Mouse (Mus musculus) frontal cortex, postnatal 25 days (tissue): ENCODE results near the gene Otulinl.

ENCODE experiments used
- DNase-seq, 2 experiments: peaks; one replicate each; pipeline ENCODE4 v3.0.0; 2022; ENCODE audit warnings: low spot score in 2 of 2

Gene Otulinl

GRCm38 (mm10) chr15:27680997-27681396, 382 bp downstream of the Otulinl start:
- DNase-seq: no peak

DNA sequence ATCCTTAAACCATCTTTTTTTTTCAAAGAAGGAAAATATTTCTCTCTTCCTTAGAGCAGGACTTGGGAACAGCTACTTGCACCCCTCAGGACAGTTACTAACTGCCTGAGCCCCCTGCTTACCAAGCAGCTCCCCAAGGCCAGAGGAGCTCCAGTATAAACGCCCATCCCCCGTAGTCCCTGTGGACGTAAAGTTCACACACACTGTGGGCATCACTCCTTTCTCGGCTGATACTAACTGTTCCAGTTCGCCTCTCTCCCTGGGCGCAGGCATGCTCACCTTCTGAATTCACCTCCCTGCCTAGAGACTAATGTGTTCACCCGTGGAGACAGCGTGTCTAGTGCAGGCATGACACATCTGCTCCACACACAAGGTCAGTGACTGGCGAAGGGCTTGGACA, 2.9 kb downstream of the Otulinl start:
- DNase-seq: no peak

DNA sequence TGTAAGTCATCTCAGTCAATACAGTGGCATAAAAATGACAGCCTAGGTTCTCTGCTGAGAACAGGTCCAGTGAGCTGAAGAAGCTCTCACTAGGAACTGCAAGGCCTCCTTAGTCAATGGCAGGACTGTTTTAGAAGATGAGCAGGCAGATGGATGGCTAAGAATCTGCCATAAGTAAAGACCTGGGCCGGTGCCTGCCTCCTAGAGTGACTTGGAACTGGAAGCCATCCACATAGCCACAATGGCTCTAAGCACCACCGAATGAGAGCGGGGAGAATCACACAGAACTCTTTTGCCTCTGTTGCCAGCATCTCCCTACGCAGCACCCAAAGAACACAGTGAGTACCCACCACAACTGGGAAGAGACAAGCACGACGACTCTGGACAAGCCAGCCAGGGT, 3.6 kb downstream of the Otulinl start:
- no peak for DNase-seq

- no peak for DNase-seq
Measured at GRCm38 (mm10) chr15:27676211-27676610, 5.2 kb downstream of the Otulinl start.

- DNase-seq: no peak
Measured at GRCm38 (mm10) chr15:27675122-27675521, 6.3 kb downstream of the Otulinl start.

DNA sequence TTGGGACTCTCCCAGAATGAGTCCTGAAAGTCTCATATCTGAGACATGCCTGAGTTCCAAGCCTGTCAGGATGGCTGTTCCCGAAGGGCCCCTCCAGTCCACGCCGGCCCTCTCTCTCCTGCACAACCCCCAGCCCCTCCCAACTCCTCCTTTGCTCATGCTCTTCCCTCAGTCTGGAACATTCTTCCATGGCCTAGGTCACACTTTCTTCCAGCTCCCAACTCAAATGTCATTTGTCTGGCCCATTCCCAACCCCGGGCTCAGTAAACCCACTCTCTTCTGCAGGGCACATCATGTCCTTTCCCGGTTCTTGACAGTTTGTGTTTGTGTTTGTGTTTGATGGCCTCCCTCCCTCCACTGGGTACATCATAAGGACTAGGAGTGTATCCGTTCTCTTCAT, 7.3 kb downstream of the Otulinl start:
- DNase-seq: no peak

- no peak for DNase-seq
Measured at GRCm38 (mm10) chr15:27673151-27673550, 8.2 kb downstream of the Otulinl start.

DNA sequence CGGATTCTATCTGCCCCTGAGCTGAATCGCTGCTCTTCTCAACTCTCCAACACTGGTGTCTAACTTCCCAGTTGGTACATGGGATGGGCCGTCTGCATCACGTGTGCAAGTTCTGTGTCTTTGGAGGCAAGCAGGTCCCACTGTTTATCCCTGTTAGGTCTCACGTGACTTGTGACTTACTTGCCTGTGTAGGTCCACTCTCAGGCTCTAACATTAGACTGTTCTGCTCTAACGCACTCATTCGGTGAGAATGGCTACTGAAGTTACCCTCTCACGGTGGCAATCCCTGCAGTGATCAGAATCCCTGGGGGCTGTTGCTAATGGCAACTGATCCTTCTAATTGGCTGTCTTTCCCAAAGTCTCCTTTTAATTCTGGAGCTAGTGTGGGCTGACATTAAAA, 9.1 kb downstream of the Otulinl start:
- DNase-seq: no peak

- no peak for DNase-seq
Measured at GRCm38 (mm10) chr15:27671612-27672245, 9.7 kb downstream of the Otulinl start.

DNA sequence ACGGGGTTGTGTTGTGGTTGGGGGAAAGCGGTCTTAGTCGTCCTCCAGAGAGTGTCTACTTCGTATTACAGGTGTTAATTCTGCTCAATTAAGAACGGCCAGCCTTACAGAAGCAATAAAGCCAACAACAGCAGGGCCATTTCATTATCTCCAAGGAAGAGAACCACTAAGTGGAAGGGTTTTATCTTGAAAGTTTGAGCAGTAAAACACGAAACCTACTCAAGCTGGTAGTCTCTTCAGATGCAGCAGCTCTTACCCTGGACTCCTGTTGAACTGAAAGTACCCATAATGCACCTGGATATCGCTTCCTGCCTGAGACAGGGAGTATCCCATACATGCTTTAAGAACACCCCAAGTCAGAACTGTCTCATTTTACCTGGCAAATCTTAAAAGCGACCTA, 10.7 kb downstream of the Otulinl start:
- DNase-seq: no peak

DNA sequence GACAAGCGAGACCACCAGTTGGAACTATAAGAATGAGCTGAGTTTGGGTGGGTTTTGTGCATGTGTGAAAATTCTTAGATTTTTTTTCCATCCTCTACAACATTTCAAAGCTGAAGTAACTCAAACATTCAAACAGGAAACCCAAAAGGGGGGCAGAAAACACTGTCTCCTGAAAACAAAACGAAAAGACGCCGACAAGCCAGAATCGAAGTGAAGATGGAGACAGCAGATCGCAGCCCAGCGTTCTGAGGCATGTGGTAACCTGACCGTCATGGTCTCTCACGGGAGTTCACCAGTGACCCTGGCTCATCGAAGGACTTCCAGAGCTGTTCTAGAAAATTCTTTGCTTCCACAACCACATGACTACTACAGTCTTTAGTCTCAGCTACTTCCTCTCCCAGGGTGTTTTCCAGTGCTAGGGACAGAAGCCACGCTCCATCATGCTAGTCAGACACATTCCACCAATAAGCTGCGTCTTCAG, 11.4 kb downstream of the Otulinl start:
- no peak for DNase-seq

DNA sequence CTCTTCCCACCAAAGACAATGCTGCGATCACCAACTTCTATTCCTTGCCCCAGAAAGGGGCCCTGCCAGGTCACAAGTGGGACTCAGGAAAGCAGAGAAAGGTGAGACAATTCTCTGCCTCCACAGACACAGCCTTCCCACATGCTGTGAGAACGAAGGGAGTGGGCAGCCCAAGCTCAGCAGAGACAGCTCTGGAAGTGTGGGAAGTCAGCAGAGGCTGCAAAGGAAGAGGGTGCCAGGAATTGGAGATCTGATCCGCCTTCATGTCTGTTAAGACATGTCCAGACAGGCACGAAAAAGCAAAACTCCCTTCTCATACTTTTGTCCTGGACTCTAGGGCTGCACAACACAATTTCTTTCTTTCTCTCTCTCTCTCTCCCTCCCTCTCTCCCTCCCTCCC, 12.1 kb downstream of the Otulinl start:
- DNase-seq: no peak

DNA sequence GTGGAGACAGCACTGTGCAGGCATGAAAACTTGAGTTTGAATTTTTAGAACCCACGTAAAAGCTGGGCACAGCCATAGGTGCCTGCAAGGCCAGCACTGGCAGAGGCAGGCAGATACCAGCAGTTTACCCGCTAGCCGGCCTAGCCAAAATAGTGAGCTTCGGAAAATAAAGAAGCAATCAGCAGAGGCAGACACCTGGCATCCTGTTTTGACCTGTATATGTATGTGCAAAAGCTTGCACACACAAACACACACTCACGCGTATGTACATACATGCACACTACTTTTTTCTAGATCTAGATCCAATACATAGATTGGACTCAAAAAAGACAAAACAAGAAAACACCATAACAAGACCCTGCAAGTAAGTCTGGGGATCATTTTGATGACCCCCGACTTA, 12.8 kb downstream of the Otulinl start:
- no peak for DNase-seq

GRCm38 (mm10) chr15:27668001-27668461, 13.3 kb downstream of the Otulinl start:
- no peak for DNase-seq

DNA sequence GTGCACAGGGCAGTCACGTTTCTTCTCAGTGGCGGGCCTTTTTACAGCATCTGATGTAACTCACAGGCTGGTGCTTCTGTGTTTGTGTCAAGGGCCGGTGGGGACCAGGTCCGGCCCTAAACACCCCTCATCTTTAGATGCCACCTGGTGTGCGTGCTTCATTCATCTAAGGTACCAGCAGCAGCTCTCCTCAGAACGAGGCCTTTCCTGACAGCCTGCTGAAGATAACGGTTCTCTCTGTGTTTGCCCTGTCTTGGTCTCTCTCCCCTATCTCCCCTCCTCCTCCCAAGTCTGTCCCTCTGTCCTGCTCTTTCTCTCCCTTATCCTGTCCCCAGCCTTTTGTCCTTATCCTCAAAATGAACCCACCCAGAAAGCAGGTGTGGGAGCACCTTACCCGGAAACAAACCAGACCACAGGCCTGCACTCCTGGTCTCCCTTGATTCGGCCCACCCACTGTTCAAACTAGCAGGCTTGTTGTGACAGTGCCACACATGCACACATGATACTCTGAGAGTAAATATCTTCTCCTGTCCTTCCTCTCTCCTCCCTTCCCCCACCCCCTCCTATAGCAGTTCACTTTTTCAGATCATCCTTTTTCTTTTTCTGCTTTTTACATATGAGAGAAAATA, 14.4 kb downstream of the Otulinl start:
- no peak for DNase-seq

- DNase-seq: no peak
Measured at GRCm38 (mm10) chr15:27665392-27665911, 15.9 kb downstream of the Otulinl start.

GRCm38 (mm10) chr15:27664126-27664525, 17.3 kb downstream of the Otulinl start:
- no peak for DNase-seq

DNA sequence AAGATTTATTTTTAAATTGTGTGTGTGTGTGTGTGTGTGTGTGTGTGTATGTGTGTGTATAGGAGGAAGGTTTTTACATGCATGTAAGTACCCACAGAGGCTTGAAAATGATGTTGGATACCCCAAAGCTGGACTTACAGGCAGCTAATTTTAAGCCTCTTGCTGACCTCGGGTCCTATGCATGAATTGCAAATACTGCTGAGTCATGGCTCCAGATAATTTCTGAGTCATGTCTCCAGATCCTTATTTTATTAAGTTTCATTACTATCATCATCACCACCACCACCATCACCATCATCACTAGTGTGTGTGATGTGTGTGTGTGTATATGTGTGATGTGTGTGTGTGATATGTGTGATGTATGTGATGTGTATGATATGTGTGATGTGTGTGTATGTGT, 18.7 kb downstream of the Otulinl start:
- no peak for DNase-seq

DNA sequence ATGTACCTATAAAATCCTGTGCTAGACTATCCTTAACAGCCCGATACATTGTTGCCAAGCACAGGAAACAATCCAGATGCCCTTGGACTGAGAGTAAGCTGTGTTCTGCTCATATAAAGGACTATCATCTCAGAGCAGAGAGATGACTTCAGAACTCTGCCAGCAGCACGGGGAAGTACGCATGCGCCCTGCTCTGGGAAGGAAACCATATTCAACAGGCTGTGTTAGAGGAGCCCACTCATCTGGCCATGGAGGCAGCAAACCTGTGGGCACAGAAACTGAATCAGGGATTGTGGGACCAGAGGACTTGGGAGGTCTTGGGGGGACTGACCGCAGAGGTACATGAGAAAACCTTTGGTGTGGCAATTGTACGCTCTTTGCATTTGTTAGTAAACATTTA, 19.7 kb downstream of the Otulinl start:
- no peak for DNase-seq

DNA sequence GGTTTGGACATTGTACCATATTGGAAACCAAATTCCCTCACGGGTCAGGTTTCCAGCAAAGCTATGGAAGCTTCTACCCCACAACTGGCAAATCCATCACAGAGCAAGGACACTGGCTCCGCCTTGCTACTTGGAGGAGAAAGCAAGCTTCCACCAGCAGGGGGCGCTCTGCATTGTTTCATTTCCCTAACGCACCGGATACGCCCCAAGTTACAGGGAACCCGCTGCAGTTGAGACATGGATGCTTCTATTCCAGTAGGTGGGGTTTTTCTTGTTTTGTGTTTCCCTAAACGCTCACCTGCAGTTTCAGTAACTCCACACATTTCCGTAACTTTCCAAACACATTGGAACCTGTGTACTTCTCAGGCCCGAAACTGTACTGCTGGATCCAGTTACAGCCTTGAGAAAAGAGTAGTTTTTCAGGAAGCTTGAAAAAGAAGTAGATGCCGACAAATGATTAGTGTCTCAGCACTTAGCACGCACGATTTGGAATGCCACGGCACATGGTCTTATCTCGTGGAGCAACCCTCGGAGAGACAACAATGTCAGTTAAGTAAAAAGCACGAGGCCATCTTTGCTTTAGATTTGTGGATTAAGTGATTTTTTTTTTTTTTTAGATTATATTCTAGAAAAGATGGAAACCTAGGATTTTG, 21.7 kb downstream of the Otulinl start:
- DNase-seq: peak; percentile 90

DNA sequence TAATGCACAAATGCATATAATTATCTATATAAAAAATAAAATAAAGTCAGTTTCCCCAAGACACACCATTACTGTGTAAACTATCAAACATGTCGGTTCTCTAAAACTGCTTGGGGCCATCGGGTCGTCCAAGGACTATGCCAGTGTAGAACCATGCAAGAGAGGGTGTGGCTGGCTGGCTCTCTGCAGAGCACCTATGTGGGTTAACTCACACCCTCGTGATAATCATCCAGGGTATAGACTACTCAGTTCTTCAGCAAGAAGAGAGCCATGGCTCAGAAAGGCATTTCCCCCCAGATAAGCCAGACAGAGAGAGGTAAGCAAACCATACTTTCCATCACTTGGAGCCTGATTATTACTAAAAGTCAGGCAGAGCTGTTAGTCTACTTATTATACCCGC, 22.2 kb downstream of the Otulinl start:
- no peak for DNase-seq

- no peak for DNase-seq
Measured at GRCm38 (mm10) chr15:27658356-27658755, 23.0 kb downstream of the Otulinl start.

DNA sequence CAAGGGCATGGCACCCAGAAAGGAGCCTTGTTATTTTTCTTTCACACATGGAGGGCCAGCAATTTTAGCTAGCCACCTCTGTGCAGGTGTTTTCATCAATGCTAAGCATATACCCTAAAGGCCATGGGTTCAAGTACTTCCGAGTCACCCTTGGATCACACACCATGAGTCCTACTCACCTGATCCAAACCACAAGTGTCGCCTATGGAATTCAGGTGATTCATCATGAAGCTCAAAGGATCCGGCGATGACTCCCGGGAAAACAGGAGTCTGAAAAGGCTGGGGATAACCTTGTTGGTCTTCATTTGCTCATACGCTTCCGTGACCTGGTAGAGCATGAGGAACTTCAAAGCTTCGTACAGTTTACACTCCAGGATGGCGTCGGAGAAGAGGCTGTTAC, 23.5 kb downstream of the Otulinl start:
- no peak for DNase-seq
